Mouse (Mus musculus): ENCODE measurements around the gene Mycbpap.

Mycbpap gene

GRCm38 (mm10) chr11:94474544-94474910 lies 47.0 kb downstream of the Mycbpap start:
- no peak for TF ChIP-seq GATA4 (IDR thresholded peaks at IDR 0.05; ENCODE audit: insufficient replicate concordance, low read length)

- no peak for TF ChIP-seq GATA4 (IDR thresholded peaks at IDR 0.05; ENCODE audit: insufficient replicate concordance, low read length)
Measured at GRCm38 (mm10) chr11:94473707-94474543, 47.6 kb downstream of the Mycbpap start, which contains the start of gene Cacna1g. Cacna1g (minus strand) TSS chr11:94474198.

DNA sequence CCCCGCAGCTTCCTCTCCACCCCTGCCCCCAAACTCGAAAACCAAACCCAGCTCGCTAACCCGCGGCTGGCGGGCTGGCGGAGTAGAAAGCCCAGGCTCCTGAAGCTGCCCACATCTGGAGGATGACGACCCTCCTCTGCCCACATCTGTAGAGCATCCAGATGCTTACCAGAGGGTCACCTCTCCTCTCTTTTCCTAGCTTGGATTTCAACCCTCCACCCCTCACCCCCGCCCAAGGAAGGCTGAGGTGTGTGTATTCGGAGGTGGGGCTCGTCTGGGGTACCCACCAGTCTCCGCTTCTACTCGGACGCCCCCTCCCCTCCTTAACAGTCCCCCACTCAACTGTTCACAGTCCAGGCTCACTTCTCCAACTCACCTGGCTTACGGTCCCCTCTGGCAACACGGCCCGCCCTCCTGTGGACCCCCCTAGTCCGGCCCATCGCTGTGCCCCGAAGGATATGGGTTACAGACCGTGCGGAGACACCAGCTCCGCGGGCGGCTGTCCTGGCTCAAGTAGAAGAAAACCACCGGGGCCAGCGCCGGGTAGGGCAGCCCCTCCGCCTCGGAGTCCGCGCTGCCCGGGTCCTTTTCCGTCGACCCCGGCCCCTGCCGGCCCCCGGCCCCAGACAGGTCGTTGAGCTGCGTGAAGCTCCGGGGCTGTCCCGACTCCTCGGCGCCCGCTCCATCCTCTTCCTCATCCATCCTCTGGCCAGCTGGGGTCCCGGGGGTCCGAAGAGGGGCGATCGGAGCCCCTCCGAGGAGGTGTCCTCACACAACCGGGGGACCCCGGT lies 48.4 kb downstream of the Mycbpap start:
- no peak for TF ChIP-seq GATA4 (IDR thresholded peaks at IDR 0.05; ENCODE audit: insufficient replicate concordance, low read length)

- TF ChIP-seq GATA4 (IDR thresholded peaks at IDR 0.05; ENCODE audit: insufficient replicate concordance, low read length): no peak
Measured at GRCm38 (mm10) chr11:94472585-94472915, 49.0 kb downstream of the Mycbpap start.

DNA sequence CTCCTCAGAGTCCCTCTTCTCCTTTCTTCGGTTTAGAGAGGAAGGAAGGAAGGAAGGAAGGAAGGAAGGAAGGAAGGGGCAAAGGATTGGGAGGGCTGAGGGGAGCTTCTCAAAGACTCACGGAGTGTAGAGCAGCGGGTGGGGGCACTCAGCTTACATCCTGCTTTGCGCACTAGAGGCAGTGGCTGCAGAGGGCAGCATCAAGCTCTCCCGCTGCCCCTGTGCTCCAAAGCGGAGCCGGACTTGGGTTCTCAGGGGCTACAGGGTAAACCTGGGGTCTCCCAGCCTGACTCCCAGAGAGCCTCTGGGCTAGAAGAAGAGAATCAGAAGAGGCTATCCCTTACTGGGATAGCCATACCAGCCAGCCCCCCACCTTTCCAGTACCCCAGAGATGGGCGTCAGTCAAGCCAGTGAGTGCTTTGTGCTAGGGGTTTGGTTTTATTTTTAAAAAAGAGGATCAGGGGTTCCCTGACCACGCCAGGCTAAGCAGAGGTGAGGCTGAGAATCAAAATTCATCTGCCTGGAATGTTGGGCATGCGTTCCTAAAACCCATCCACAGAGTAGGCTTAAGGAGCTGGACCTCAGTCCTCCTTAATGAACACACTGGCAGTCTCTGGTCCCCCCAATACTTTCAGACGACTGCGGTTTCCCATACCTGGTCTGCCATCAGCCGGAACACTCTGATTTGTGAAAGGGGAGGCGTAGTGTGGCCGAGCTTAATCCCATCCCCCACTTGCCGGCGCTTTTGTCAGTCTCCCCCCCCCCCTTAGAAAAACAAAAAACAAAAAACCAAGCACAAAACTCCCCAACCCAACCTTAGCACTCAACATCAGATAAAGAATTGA lies 49.6 kb downstream of the Mycbpap start:
- no peak for TF ChIP-seq GATA4 (IDR thresholded peaks at IDR 0.05; ENCODE audit: insufficient replicate concordance, low read length)

DNA sequence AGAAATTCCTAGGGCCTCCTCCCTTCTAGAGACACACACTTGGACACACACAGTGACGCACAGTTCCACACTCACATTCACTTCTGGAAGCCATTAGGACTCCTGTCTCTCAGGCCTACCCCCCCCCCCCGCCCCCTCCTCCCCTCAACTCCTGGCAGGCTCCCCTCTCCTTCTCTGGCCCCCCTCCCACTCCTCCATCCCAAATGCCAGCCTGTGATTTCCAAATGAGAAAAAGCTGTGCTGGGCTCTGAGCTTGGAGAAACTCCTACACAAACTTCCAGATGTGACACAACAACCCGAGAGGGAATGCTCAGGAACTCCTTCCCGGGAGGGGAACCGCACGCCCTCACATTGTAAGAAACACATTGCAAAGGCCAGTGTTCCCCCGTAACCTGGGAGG lies 51.2 kb downstream of the Mycbpap start:
- TF ChIP-seq GATA4 (IDR thresholded peaks at IDR 0.05; ENCODE audit: insufficient replicate concordance, low read length): no peak

- TF ChIP-seq GATA4 (IDR thresholded peaks at IDR 0.05; ENCODE audit: insufficient replicate concordance, low read length): no peak
Measured at GRCm38 (mm10) chr11:94469136-94470064, 52.1 kb downstream of the Mycbpap start.

DNA sequence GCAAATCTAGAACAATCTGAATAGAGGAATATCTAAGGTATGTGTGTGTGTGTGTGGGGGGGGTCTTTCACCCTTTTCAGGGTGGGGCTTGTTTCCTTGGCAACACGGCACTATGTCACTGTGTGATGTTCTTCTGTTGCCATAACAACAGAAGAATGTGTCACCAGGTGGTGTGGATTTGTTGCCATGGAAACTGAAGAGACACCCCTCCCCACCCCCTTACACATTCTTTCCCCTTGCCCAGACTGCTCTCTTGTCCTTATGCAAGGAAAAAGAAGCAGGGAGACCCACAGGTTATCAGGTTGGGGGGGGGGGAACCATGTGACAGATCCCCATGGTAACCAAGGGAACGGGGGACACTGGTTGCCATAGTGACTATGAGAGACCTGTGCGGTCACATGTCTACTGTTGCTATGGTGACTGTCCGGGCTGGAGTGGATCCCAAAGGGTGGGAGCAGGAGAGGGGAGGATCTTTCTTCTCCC lies 52.9 kb downstream of the Mycbpap start:
- no peak for TF ChIP-seq GATA4 (IDR thresholded peaks at IDR 0.05; ENCODE audit: insufficient replicate concordance, low read length)

GRCm38 (mm10) chr11:94466333-94466855 lies 55.1 kb downstream of the Mycbpap start:
- TF ChIP-seq GATA4 (IDR thresholded peaks at IDR 0.05; ENCODE audit: insufficient replicate concordance, low read length): no peak

- TF ChIP-seq GATA4 (IDR thresholded peaks at IDR 0.05; ENCODE audit: insufficient replicate concordance, low read length): no peak
Measured at GRCm38 (mm10) chr11:94464170-94464569, 57.4 kb downstream of the Mycbpap start.

DNA sequence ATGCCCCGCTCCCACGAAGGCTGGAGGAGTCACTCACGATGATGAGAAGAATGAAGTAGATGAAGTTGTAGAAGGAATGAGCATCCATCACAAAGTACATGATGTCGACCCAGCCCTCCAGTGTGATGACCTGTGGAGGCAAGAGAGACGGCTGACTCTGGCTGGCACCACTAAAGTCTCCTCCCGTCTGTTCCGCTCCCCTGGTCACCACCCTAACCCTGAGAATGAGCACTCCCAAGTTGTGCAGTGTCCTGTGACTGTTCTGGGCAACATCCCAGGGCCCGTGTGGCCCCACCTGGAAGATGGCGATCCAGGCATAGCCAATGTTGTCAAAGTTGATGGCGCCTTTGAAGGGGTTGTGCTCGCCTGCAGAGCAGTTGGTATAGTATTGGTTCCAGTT lies 59.7 kb downstream of the Mycbpap start:
- no peak for TF ChIP-seq GATA4 (IDR thresholded peaks at IDR 0.05; ENCODE audit: insufficient replicate concordance, low read length)

- no peak for TF ChIP-seq GATA4 (IDR thresholded peaks at IDR 0.05; ENCODE audit: insufficient replicate concordance, low read length)
Measured at GRCm38 (mm10) chr11:94457001-94457400, 64.5 kb downstream of the Mycbpap start.

GRCm38 (mm10) chr11:94456347-94456746 lies 65.2 kb downstream of the Mycbpap start:
- TF ChIP-seq GATA4 (IDR thresholded peaks at IDR 0.05; ENCODE audit: insufficient replicate concordance, low read length): no peak
